Mouse (Mus musculus) ZHBTc4 (cell line): ENCODE measurements around the gene Rims1.

Source experiments
- DNase-seq: peaks from one replicate; pipeline ENCODE4 v3.0.0-alpha.2; 2011; ENCODE audit warnings: low read depth, low spot score

The Rims1 gene

DNA sequence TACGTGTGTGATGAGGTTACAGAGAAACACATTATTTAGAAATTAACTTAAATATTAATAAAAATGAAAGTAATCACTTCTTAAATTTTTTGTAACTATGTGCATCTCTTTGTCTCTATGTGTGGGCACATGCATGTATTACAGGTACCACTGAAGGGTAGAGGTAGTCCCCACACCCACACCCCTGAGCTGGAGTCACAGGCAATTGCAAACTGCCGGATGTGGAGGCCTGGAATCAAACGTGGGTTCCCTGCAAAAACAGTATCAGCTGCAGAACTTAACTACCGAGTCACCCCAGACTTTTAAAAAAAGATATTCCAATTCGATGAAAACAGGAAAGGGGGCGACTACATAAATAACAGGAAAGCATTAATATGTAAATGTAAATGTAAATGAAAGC, 428.7 kb downstream of the Rims1 start:
- DNase-seq: no peak

DNA sequence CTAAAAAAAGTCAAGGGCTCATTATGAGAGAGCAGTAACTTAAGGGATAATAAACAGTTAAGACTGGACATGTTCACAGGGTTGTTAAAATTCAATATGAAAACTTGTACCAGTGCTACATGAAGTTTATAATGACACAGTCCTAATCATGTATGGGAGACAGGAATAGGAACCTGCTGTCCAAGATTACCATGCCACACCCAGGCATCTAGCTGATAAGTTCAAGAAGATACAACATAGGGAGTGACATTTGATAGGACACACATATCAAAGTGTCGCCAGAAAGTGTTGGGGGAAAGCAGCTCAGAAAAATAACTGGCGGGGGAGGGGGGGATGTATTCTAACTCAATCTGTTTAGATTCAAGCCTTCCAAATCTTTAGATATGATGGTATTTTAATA, 449.6 kb downstream of the Rims1 start:
- no peak for DNase-seq

DNA sequence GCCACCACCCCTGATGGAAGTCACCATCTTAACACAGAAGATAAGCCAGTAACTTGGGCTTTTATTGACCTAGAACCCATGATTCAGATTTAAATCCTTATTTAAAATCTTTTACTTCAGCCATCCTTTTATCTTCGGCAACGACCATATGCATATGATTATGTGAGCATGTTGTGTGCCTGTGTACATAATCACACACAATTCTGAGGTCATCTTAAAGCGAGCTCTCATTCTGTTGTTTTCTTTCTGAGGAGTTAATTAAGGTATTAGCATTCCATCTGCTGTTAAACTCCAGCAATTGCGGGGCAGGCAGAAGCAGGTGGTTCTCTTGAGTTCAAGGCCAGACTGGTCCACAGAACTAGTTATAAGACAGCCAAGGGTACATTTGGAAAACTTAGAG, 452.1 kb downstream of the Rims1 start:
- no peak for DNase-seq

DNA sequence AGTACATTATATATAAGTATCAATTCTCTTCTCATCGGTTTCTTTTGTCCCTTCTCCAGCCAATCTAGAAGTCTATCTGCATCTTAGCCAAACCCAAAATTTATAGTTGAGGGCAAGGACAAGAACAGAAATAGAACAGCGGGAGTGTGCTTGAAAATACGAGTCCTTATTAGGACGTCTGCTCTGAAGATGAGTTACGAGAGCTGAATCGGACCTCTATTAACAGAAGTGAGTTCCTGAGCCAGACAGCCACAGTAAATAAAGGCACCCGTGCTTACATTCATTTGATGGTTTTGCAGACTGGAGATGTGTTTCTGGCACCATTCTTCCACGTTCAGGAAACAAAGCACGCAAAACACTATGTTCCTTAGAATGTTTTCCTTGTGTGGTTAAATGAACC, 466.9 kb downstream of the Rims1 start:
- no peak for DNase-seq

DNA sequence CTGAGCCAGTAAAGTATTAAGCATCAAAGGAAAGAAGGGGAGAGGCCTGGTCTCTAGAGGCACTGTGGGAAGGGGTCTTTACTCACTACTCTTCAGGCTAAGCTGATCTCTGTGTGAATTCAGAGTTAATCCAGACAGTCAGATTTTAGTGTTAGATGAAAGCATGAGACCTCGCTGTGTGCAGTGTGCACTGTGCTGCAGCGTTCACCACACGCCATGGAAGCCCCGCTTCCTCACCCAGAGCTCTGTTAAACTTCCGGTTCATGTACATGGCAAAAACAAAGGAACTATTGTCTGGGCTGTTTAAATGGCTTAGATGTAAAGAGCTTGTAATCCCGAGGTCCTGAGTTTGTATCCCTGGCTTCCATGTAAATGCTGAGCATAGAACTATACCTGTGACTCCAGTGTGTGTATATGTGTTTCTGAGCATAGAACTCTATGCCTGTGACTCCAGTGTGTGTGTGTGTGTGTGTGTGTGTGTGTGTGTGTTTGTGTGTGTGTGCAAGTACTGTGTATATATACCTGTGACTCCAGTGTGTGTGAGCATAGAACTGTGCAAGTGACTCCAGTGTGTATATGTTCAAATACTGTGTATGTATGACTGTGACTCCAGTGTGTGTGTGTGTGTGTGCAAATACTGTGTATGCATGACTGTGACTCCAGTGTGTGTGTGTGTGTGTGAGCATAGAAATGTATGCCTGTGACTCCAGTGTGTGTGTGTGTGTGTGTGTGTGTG, 484.7 kb downstream of the Rims1 start:
- peak; percentile 23 for DNase-seq

DNA sequence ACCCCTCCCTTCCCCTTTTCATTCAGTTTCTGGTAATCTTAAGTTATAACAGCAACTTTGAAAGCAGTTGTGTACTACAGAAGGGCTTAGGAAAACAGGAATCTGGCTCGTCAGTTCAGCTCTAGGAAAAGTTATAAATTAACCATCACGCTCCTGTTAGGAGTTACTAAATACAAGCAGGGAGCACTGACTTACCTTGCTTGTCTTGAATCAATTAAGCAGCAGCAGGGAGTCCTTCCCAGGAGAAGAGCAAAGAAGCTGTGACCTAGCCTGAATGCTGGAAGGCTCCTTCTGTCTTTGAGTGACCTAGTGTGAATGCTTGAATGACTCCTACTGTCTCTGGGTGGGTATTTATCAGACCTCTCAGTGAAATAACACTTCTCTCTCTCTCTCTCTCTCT, 490.3 kb downstream of the Rims1 start:
- DNase-seq: peak; percentile 6

DNA sequence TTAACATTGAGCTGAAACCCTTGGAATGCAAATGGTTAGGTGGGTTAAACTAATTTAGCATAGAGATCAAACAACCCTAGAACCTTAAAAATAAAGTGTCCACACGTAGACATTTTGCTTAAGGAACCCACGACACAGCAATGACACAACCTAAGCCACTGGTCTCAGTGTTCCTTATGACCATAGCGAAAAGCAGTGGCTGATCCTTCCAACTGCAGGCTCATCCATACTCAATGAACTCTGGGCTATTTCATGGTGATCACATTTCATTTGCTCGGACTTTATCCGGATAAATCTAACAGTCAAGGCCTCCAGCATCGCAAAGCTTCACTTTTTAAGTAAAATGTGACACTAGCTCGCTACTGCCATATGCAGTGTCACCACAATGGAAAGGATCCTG, 494.3 kb downstream of the Rims1 start:
- no peak for DNase-seq

DNA sequence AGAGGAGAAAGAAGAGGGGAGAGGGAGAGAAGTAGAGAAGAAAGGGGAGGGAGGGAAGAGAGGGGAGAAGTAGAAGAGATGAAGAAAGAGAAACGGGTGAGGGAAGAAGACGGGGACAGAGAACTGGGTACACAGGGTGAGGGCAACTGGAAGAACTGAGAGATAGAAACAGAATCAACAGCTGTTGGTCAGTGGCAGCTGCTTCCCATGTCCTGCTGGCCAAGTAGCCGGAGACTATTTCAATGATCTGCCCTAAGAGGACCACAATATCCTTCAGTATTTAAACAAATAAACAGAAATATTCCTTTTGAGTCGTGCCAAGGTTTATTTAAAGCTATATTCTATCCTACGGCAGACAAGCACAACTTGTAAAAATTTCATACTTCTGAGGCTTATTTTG, 499.3 kb downstream of the Rims1 start:
- DNase-seq: no peak

DNA sequence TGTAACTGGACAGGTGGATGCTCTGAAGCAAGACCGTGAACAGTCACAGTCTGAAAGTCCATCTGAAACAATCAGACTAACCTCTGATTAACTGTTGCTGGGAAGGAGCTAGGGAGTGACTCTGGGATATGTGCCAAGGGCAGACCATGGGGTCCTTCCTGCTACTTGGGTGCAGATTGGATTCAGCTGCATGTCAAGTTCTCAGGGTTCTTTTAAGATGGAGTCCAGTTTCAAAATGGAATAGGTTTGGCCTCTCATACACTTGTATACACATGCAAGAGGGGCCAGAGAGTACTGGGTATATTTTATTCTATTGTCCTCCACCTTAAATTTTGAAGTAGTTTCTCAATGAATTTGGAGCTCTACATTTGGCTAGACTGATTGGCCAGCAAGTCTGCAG, 499.9 kb downstream of the Rims1 start:
- DNase-seq: no peak

DNA sequence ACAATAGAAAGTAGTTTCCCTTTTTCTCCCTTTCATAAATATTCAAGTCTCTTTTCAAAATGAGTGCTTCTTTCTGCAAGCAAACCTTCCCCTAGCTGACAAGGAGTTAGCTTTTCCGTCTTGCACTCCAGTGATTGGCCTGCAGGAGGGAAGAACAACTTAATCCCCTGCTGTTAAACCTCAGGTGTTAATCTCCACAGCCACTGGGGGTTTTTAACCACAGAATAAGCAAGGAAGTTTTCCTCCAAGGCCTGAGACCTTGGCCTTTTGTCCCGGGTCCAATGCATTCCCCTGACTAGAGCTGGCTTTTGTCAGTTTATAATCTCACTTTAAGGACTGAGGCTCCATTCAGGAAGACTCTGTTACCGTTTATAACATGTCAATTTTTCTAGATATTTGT, 511.8 kb downstream of the Rims1 start:
- peak; percentile 68 for DNase-seq

DNA sequence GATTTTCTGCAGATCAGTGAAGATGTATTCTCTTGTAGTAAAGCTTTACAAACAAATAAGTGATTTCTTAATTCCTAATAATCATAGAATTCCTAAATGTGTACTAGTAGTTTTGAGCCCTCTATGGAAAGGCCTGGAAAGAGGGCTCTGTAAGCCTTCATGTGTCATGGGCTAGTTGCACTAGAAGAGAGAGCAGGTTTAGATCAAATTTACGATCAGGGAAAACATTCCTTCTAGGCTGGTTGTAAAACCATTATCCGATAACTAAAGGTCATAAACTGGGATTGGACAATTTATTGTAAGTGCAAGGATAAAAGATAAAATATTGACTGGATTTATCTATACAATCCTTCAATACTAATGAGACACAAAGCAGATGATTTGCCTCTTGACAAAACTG, 512.5 kb downstream of the Rims1 start:
- DNase-seq: no peak

DNA sequence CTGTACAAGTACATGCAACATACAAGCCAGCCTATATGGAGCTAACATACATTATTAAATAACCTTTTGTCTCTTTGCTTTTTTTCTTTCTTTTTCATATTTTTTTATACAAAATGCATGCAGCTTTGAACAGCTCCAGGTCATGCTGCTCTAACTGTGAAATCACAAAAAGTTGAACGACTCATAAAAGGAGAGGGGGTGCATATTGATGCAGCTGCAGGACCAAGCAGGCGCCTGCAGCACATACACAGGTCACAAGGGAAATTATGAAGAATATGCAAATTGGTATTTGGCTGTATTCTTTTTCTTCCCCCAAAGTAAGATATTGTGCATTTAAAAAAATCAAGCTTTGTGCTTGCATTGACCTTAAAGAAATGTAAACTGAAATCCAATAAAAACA, 519.0 kb downstream of the Rims1 start:
- DNase-seq: no peak

DNA sequence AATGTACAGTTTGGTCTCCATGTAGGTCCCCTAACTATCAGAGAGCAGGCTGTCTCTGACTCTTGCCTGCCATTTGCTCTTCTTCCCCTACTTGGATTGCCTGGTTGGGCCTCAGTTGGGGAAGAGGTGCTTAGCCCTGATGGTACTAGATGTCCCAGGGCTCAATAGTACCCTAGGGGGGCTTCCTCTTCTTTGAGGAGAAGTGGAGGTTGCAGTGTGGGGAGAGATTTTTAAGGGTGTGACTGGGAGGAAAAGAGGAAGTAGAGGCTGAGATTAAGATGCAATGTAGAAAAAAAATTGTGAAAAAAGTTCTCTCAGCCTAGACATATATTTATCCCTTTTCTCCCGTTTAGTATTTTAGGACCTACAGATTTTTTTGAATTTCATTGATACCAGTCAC, 525.8 kb downstream of the Rims1 start:
- no peak for DNase-seq

DNA sequence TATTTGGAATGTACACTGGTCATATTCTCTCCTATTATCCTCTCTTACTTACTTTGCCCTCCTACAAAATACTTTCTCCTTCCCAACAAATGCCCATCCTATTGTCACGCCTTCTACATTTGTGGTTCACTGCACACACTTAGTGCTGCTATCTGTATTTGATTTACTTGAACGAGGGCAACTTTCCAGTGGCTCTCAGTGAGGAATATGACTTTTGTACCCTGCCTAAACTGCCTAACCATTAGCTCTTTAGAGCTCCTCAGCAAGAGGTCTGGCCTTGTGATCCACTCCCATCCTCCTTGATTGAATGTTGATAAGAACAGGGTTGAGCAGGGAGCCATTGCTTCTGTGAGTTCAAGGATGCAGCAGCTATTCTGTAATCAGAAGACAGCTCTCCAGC, 531.7 kb downstream of the Rims1 start:
- no peak for DNase-seq

DNA sequence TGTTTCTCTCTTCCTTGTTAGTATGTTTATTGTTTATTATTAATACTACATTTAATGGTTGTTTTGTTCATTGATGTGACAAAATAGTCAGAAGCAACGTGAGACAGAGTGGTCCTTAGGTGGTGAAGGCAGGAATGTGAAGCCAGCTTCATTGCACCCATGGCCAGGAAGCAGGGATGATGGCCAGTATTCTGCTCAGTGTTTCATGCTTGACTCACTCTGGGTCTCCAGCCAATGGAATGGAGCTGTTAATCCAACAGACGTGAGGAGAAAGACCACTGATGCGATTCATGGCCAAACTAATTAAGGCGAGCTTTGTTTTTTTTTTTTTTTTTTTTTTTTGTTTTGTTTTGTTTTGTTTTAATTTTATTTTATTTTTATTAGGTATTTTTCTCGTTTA, 535.7 kb downstream of the Rims1 start:
- DNase-seq: no peak

DNA sequence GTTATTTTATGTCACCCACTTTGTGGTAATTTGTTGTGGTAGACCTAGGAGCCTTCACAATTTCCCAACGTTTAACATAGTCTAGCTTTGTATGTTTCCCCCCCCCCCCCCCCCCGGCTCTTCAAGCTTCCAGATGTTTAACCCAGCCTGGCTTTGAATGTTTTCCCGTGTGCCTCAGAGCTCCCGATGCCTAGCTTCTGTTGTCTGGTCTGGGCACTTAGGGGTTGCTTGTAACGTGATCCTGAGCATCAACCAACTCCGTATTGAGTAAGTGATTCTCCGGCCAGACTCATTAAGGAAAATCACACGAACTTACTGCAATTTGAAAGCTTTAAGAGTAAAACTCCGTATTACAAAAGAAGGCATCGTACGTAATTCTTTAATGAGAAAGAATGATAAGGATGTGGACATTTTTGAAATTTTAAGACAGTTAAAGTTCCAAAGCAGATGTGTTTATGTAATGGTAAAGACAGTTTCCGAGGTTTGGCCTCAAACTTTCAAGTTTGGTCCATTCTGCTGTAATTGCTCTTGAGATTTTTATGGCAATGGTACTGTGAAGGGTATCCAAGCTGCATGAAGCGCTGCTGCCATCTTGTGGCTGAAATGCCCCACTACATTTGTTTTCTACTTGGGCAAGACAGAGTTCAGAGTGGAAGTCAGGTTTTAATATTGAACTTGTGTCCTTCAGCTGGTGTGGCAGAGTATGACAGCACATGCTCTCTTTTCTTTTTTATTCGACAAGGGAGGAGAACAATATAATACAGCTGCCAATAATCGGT, 537.0 kb downstream of the Rims1 start:
- peak; percentile 79 for DNase-seq

DNA sequence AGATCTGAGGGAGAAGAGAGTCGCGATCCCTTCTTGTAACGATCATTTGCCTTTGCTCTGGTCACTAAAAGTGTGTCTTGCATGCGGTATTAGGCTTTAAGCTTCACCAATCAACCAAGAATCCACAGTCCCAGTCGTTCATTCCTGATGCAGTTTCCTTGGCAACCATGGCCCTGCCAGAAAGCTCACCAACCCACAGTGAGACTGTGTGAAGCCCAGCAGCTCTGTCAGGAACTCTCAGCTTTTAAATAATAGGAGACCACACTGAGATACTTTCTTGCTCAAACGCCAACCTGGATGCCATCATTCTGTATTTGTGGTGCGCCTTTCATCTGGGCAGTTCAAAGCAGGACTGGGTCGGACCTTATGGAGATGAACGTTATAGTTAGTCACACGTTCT, 539.3 kb downstream of the Rims1 start:
- peak; percentile 7 for DNase-seq

DNA sequence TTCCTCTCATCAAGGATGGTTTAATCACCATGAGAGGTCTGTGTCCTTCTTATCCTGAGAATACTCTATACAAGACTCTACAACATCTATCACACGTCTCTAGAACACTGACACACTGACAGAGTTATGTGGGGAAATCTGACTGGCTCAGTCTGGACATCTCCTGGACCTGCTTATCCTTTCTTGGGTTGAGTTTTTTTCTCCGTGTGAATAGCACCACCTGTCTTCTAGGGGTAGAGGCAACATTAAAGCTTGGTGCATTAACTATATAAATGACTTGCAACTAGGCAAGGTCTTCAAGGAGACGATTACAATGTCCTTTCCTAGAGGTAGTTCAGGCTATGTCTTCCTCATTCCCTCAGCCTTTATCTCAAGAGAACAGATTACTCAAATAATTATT, 540.3 kb downstream of the Rims1 start:
- DNase-seq: no peak

DNA sequence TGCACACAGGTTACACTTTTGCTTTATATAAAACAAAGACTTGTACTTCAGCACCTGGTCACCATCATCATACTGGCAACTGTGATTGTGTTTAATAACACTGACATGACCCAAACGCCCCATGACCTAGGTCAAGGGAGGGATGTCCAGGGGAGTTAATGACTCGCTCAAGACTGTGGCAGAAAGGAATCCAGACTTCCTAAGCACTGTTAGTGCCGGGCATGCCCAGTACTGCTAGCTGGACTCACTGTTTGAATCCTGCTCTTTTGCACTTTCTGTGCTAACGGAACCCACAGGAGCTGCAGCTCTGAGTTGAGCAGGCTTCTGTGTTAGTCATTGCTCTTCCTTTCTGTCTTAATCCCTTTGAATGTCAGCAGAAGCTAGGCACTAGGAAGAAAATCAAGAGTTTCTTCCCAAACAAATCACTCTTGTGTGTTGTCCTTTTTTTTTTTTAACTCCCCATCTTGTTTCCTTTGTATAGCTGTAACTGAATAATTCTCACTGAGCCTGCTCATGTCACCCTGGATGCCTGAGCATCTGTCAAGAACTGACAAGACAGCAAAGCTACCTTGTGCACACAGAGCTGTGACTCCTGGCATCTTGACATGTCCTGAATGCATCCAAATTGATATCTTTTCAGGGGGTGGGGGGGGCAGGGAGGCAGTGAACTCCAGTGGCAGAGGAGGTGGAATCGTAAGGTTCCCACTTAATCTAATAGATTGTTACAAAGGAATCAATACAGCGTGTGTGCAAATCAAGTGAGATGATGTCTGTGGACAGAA, 543.4 kb downstream of the Rims1 start:
- DNase-seq: no peak

DNA sequence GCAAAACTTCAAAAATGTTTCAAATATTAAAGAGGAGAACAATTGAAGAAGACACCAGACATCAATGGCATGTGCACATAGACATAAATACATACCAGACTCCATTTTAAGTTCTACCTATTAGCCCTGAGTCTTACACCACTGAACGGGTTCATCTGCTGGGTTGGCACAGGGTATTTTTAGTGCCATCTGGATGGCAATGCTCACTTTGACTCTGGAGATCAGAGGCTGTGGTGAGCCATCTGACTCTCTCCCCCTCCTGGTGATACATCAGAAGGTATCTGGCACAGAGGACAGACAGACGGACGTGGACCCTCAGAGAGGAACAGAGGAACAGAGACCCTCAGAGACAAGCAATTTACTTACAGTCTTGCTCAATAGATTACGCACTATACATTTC, 544.1 kb downstream of the Rims1 start:
- no peak for DNase-seq

DNA sequence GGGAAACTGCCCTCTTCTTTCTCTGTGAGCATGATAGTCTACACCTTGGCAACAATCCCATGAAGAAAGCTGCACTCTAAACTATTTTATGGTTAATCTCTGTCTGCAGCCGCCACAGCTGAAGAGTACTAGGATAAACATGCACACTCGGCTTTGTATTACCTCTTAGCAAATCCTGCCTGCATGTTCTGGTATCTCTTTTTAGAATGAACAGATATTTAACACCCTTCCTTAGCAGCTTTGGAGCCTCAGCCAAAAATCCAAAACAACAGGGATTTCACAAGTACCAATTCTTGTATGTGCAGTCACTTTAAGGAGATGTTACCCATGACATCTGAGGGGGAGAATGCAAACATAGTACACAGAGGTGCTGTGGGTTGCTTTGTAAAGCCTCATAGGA, 545.5 kb downstream of the Rims1 start:
- DNase-seq: no peak

DNA sequence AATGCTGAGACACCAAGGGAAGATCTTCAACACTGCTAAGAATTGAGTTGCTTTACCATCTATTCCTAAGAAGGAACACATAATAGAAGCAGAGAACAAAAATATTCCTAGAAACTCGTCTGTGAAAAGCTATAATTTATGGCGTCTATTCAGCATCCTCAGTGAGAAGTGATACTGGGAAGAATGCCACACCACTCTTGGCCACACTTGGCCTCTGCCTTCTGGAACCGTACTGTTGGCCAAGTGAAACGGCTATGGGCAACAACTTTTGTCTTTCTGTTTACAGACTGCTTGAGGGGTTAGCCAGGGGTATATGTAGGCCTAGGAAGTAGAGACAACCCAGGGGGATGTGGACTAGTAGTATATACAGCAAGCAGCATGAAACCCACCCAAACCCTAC, 547.4 kb downstream of the Rims1 start:
- no peak for DNase-seq

DNA sequence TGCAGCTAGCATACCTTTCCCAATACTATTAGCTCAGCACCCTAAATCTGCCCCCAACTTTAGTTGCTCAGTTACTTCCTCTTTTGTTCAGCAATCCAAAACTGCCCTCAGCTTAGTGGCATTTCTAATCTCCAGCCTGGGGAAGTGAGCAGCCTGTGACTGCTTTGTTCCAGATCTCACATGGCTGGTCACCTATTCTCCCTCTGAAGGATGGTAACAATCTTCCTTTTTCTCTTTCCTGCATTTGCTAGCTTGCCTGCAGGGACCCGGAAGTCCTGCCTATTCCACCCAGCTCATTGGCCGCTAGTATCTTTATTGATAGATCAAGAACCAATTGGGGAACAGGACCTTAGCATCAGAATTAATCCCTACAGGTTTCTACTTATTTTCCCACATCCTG, 551.5 kb downstream of the Rims1 start:
- no peak for DNase-seq
